Comparison of ENCODE assay signal across 9 mouse cellular contexts in genomic region chr1:81516575-81517210, GRCm38 (mm10).
DNase-seq lines count a peak whose midpoint lies in the region; ATAC-seq and TF ChIP-seq lines count a peak whose summit lies in the region.
"Had no signal": no experiment of that assay in that cellular context is flagged by ENCODE, and none has a peak within 500 bp of the region (broad histone marks: within the 10 kb centered on the region; RNA-seq: fewer than 3 reads in every experiment).

No protein-coding gene starts in this region.

- H3K4me3 ChIP-seq in liver, adult 2 months (ENCODE audit: insufficient read depth, low read depth, low read length) = no peak overlapping the region
- H3K4me3 ChIP-seq in cortical plate, adult 2 months (ENCODE audit: insufficient read depth, low read length) = no peak overlapping the region
- H3K4me3 ChIP-seq: embryonic facial prominence, embryonic 12.5 days had no signal

- H3K4me1 ChIP-seq in liver, adult 2 months (ENCODE audit: control insufficient read depth, insufficient read depth, low read length) = no peaks in the 10 kb centered on the region
- no peaks in the 10 kb centered on the region for H3K4me1 ChIP-seq in cortical plate, adult 2 months (ENCODE audit: control insufficient read depth, insufficient read depth, low read length)

- no peak overlapping the region for H3K27ac ChIP-seq in liver, adult 2 months (replicated peaks; ENCODE audit: insufficient read depth, low read depth, low read length)
- no peak overlapping the region for H3K27ac ChIP-seq in cortical plate, adult 2 months (ENCODE audit: insufficient read depth, low read length)
- H3K27ac ChIP-seq: embryonic facial prominence, embryonic 12.5 days had no signal

- no peak overlapping the region for H3K9ac ChIP-seq in liver, adult 2 months (ENCODE audit: low read depth, low read length)
- H3K9ac ChIP-seq: embryonic facial prominence, embryonic 12.5 days had no signal

- H3K36me3 ChIP-seq in liver, adult 2 months (ENCODE audit: control insufficient read depth, insufficient read depth, low read length) = no peaks in the 10 kb centered on the region
- H3K36me3 ChIP-seq: embryonic facial prominence, embryonic 12.5 days had no signal

- TF ChIP-seq CTCF in liver, adult 2 months (IDR thresholded peaks at IDR 0.05; ENCODE audit: low read depth, low read length) = no peak
- TF ChIP-seq CTCF in cortical plate, adult 2 months (IDR thresholded peaks at IDR 0.05; ENCODE audit: extremely low read depth, insufficient read depth, low read length) = peak; percentile 53

- no peak for TF ChIP-seq POLR2A in liver, adult 2 months (IDR thresholded peaks at IDR 0.05; ENCODE audit: extremely low read depth, insufficient read depth, low read length)
- TF ChIP-seq POLR2A in cortical plate, adult 2 months (IDR thresholded peaks at IDR 0.05; ENCODE audit: extremely low read depth, insufficient read depth, low read length) = no peak

- H3K79me2 ChIP-seq in liver, adult 2 months (ENCODE audit: control insufficient read depth, insufficient read depth, low read length) = no peaks in the 10 kb centered on the region

- H3K27me3 ChIP-seq in liver, adult 2 months (ENCODE audit: control insufficient read depth, insufficient read depth, low read length) = no peaks in the 10 kb centered on the region
- H3K27me3 ChIP-seq: embryonic facial prominence, embryonic 12.5 days had no signal

- 57% methylated on average over 10 of the region's 10 CpGs for WGBS in liver, adult 2 months

- ATAC-seq in cerebellum, adult (ENCODE audit: insufficient number of reproducible peaks, low FRiP score, low TSS enrichment) = peak; percentile 64
- no peak for ATAC-seq in activated CD4-positive, CD25-positive, alpha-beta regulatory T cell, adult 4 months

- no peak for DNase-seq in cerebellum, adult 11-12 months
- DNase-seq in liver, adult 2 months (ENCODE audit: extremely low read depth, low read depth, low spot score) = peak; percentile 19
- no peak for DNase-seq in liver
- peak; percentile 24 to 36 for DNase-seq in kidney, postnatal 36 days
- no peak for DNase-seq in adrenal gland, adult 18-20 months (ENCODE audit: low spot score in 2 of 2)

Comparison
In these comparisons a context has a peak if more than half of its experiments do, and no peak if none do; other contexts are left out.
1. DNase-seq: peak in liver, adult 2 months (single experiment) and kidney, postnatal 36 days (2 of 2); none in cerebellum, adult 11-12 months (single experiment), liver (single experiment) and adrenal gland, adult 18-20 months (0 of 2).